22 mouse cellular contexts compared by ENCODE assay signal in genomic region chr5:138843168-138843824, GRCm38 (mm10). TPM values are rescaled to one million over a fixed set of nuclear protein-coding genes. Genes with fewer than 3 reads are reported as not detected.
"Had no signal": no experiment of that assay in that cellular context is flagged by ENCODE, and none has a peak within 500 bp of the region (broad histone marks: within the 10 kb centered on the region; RNA-seq: fewer than 3 reads in every experiment).

No protein-coding gene starts in this region.

- ATAC-seq: intestine, embryonic 15.5 days; liver, postnatal 0 days; midbrain, embryonic 13.5 days had no signal

- H3K9me3 ChIP-seq: intestine, embryonic 15.5 days; limb, embryonic 12.5 days; liver, embryonic 13.5 days; neural tube, embryonic 15.5 days had no signal

- DNase-seq: kidney, adult 18-20 months; liver; liver, embryonic 13.5 days; liver, postnatal 0 days; lung, postnatal 36 days; right cerebral cortex, adult 18-20 months; right cerebral cortex, postnatal 25 days; thymus, adult 2 months; thymus, postnatal 25 days had no signal

- H3K27me3 ChIP-seq: intestine, embryonic 15.5 days; liver, embryonic 13.5 days; midbrain, embryonic 13.5 days; neural tube, embryonic 15.5 days had no signal

- H3K36me3 ChIP-seq: intestine, embryonic 15.5 days; limb, embryonic 12.5 days; liver, embryonic 13.5 days; midbrain, embryonic 13.5 days; neural tube, embryonic 15.5 days had no signal

- H3K4me2 ChIP-seq: intestine, embryonic 15.5 days; limb, embryonic 12.5 days; liver, embryonic 13.5 days; midbrain, embryonic 13.5 days; neural tube, embryonic 15.5 days had no signal

- H3K27ac ChIP-seq: intestine, embryonic 15.5 days; layer of hippocampus, adult 2 months; limb, embryonic 12.5 days; liver, embryonic 13.5 days; midbrain, embryonic 13.5 days; neural tube, embryonic 15.5 days had no signal

- H3K4me3 ChIP-seq: intestine, embryonic 15.5 days; layer of hippocampus, adult 2 months; limb, embryonic 12.5 days; liver, embryonic 13.5 days; midbrain, embryonic 13.5 days; myocyte; neural tube, embryonic 15.5 days had no signal

- H3K4me1 ChIP-seq: liver, embryonic 13.5 days had no signal

- H3K9ac ChIP-seq: intestine, embryonic 15.5 days; limb, embryonic 12.5 days; liver, embryonic 13.5 days; liver, postnatal 0 days; midbrain, embryonic 13.5 days; neural tube, embryonic 15.5 days had no signal

RNA-seq across cellular contexts. Expression of gene Gm5294, which starts 23.4 kb away (rescaled TPM):
- total RNA-seq: layer of hippocampus, adult 2 months; layer of hippocampus, postnatal 10 days; left cerebral cortex, postnatal 36 days; megakaryocyte progenitor cell, adult 5-6 weeks had no signal
- polyA plus RNA-seq: intestine, embryonic 15.5 days; limb, embryonic 12.5 days; liver, embryonic 13.5 days; liver, postnatal 0 days; midbrain, embryonic 13.5 days; myocyte; neural tube, embryonic 11.5 days; neural tube, embryonic 15.5 days; small intestine, adult 2 months; stomach, embryonic 16.5 days; urinary bladder, adult 2 months had no signal
